Mouse (Mus musculus) forebrain, postnatal 0 days (tissue): ENCODE data around the gene Sgcb. TPM values are rescaled to one million over a fixed set of nuclear protein-coding genes. Genes with fewer than 3 reads are reported as not detected.

Experiments used
- ATAC-seq: fragments of 200-750 bp; cut with Nextera tagmentation; 2 replicates; pipeline ENCODE4 v1.8.0; 2017; ENCODE audit warnings: mild to moderate bottlenecking, moderate library complexity
- DNase-seq: peaks from one replicate; pipeline ENCODE4 v3.0.0-alpha.2; 2015
- H3K27ac ChIP-seq: fragments of 300-500 bp; sonication (generic); 2 replicates; pipeline ENCODE4 v1.5.1; 2014; ENCODE audit warnings: low read depth, mild to moderate bottlenecking, antibody characterized with exemption, low read length, moderate library complexity, mixed read lengths
- H3K27me3 ChIP-seq: fragments of 300-500 bp; sonication (generic); 2 replicates; pipeline ENCODE4 v1.6.1; 2014; ENCODE audit warnings: mild to moderate bottlenecking, low read length, mixed read lengths; ENCODE audit not compliant: insufficient read depth
- H3K36me3 ChIP-seq: fragments of 300-500 bp; sonication (generic); 2 replicates; pipeline ENCODE4 v1.6.1; 2014; ENCODE audit warnings: mild to moderate bottlenecking, moderate library complexity; ENCODE audit not compliant: insufficient read depth
- H3K4me1 ChIP-seq: fragments of 300-500 bp; sonication (generic); 2 replicates; pipeline ENCODE4 v1.6.1; 2014; ENCODE audit warnings: antibody characterized with exemption; ENCODE audit not compliant: insufficient read depth
- H3K4me2 ChIP-seq: fragments of 300-500 bp; sonication (generic); 2 replicates; pipeline ENCODE4 v1.6.1; 2014; ENCODE audit warnings: low read depth, mild to moderate bottlenecking, moderate library complexity
- H3K4me3 ChIP-seq: fragments of 300-500 bp; sonication (generic); 2 replicates; pipeline ENCODE4 v1.5.1; 2014; ENCODE audit warnings: low read depth, low read length, mixed read lengths
- H3K9ac ChIP-seq: fragments of 300-500 bp; sonication (generic); 2 replicates; pipeline ENCODE4 v1.6.1; 2014; ENCODE audit warnings: mild to moderate bottlenecking
- H3K9me3 ChIP-seq: fragments of 300-500 bp; sonication (generic); 2 replicates; pipeline ENCODE4 v1.6.1; 2016; ENCODE audit warnings: low read length
- CTCF ChIP-seq: sonication (generic); IDR thresholded peaks from 2 replicates; pipeline ENCODE4 v1.5.1; 2016; ENCODE audit warnings: antibody characterized with exemption, control low read depth, low read depth
- WGBS: fragments of 180-500 bp; shearing (Covaris S2); extraction: QIAGEN DNeasy Blood & Tissue Kit; methylation state at CpG from one replicate; pipeline ENCODE4 v1.1.7; 2014; 5-methylcytosine and 5-hydroxymethylcytosine counted together
- polyA plus RNA-seq: library from polyadenylated mRNA; unstranded; fragments of >200 nt; fragmentation: Nextera tagmentation; extraction: Ambion mirVana; gene quantifications from 2 replicates; pipeline ENCODE4 v1.2.1, GENCODE M21; 2015
- total RNA-seq: library from RNA; depleted of rRNA; stranded (reverse); fragments of >200 nt; gene quantifications from 2 replicates; pipeline ENCODE4 v1.2.3, GENCODE M21; 2014

Gene Sgcb
- total and polyA plus RNA-seq, 2 experiments from 2014 or later: 17.1 to 37.8 TPM

GRCm38 (mm10) chr5:73686149-73686548, 38.6 kb upstream of the Sgcb start:
- DNase-seq (peak; percentile 77), ATAC-seq (peak; percentile 60)
- Histone ChIP-seq H3K27me3 (no peaks in the 10 kb centered on the region), H3K9ac (no peak overlapping the region), H3K4me2 (no peak overlapping the region), H3K9me3 (no peaks in the 10 kb centered on the region), H3K4me1 (no peaks in the 10 kb centered on the region), H3K36me3 (no peaks in the 10 kb centered on the region), H3K4me3 (no peak overlapping the region), H3K27ac (no peak overlapping the region)
- 18% methylated on average over 4 of the region's 4 CpGs for WGBS
- peak; percentile 78 for TF ChIP-seq CTCF

DNA sequence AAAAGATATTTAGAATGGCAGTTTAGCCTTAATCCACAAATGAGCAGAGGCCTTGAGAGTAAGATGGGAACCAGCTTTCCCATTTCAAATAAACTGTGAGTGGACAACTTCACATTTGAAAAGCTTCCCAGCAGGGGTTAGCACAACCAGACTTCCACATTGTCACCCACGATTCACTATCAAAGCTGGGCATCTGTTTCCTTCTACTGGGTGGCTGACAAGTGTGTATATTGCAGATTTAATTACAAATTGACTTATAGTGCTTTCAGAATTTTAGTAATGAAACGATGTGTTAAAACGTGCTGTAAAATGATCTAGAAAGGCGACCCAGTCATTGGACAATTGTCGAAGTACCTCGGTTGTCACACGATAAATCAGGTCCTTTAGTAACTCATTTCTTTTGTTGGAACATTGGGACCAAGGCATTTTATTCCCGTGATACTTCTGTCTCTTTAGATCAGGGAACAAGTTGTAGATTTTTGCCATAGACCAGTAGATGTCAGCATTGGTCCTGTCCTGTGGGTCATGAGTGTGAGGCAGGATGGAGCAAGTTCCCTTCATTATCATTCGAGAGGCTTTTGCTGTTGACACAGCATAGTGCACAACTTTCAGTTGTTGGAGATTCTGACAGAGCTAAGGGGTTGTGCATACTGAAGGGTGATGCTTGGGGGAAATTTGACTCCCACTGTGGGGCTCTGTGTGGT, 36.3 kb upstream of the Sgcb start:
- Histone ChIP-seq H3K27ac (no peak overlapping the region), H3K27me3 (no peaks in the 10 kb centered on the region), H3K9ac (no peak overlapping the region), H3K4me2 (no peak overlapping the region), H3K9me3 (no peaks in the 10 kb centered on the region), H3K36me3 (no peaks in the 10 kb centered on the region), H3K4me1 (no peaks in the 10 kb centered on the region), H3K4me3 (no peak overlapping the region)
- ATAC-seq (no peak), DNase-seq (no peak)
- TF ChIP-seq CTCF: peak; percentile 42
- 56% methylated on average over 9 of the region's 9 CpGs for WGBS

DNA sequence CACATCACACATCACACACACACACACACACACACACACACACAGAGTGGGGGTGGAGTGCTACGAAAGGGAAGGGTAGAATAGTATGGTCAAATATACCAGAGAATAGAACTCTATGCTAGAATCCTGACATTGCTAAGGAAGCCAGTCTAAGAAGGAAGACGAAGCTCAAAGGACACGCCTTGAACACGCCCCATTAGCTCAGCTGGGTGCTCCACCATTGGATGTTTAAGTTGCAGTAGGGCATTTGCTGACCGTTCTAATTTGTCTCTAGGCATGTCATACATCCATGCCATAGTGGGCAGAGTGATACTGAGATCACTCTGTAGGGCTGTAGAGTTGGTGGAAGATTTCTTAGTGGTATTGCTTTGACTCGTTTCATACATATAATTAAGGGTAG, 35.6 kb upstream of the Sgcb start:
- DNase-seq (no peak), ATAC-seq (no peak)
- WGBS: 85% methylated on average over 6 of the region's 6 CpGs
- Histone ChIP-seq H3K27me3 (no peaks in the 10 kb centered on the region), H3K36me3 (no peaks in the 10 kb centered on the region), H3K9me3 (no peaks in the 10 kb centered on the region), H3K27ac (no peak overlapping the region), H3K4me2 (no peak overlapping the region), H3K9ac (no peak overlapping the region), H3K4me3 (no peak overlapping the region), H3K4me1 (no peaks in the 10 kb centered on the region)
- TF ChIP-seq CTCF: no peak

DNA sequence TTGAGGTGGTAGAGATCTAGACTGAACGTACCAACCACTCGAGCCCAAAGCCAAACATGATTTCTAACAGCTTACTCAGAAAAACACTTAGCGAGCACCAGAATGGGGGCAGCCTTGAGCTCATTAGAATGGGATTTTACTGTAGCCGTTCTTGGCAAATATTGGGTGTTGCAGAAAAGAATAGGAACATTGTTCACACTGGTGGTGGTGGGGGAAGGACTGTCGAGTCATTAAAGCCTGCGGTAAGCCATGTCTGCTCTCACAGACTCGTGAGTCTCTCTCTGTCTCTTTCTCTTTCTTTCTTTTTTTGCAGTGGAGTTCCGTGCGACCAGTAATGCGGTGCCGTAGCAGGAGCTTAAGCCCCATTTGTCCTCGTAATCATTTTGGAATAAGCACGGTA, 29.0 kb upstream of the Sgcb start:
- DNase-seq: peak; percentile 21
- 0 out of 2 replicates have a peak, but pooled peaks have one; percentile 2 for TF ChIP-seq CTCF
- Histone ChIP-seq H3K27ac (no peak overlapping the region), H3K4me2 (peak overlapping the region; percentile 25), H3K27me3 (no peaks in the 10 kb centered on the region), H3K9me3 (no peaks in the 10 kb centered on the region), H3K4me1 (no peaks in the 10 kb centered on the region), H3K36me3 (no peaks in the 10 kb centered on the region), H3K4me3 (no peak overlapping the region), H3K9ac (no peak overlapping the region)
- 20% methylated on average over 13 of the region's 13 CpGs for WGBS
- peak; percentile 54 for ATAC-seq

- no peak overlapping the region for H3K9ac ChIP-seq
- no peaks in the 10 kb centered on the region for H3K4me1 ChIP-seq
- no peaks in the 10 kb centered on the region for H3K36me3 ChIP-seq
- no peaks in the 10 kb centered on the region for H3K27me3 ChIP-seq
- 57% methylated on average over 3 of the region's 3 CpGs for WGBS
- DNase-seq (peak; percentile 23), ATAC-seq (peak; percentile 60)
- H3K9me3 ChIP-seq: no peaks in the 10 kb centered on the region
- no peak overlapping the region for H3K4me3 ChIP-seq
- TF ChIP-seq CTCF: no peak
- H3K27ac ChIP-seq: no peak overlapping the region
- no peak overlapping the region for H3K4me2 ChIP-seq
Observed at GRCm38 (mm10) chr5:73675604-73676003, 28.0 kb upstream of the Sgcb start.

- 56% methylated on average over 26 of the region's 26 CpGs for WGBS
- DNase-seq: no peak
- no peak overlapping the region for H3K9ac ChIP-seq
Observed at GRCm38 (mm10) chr5:73669386-73669785, 21.8 kb upstream of the Sgcb start.

GRCm38 (mm10) chr5:73667877-73668276, 20.3 kb upstream of the Sgcb start:
- no peak overlapping the region for H3K27ac ChIP-seq
- no peak overlapping the region for H3K9ac ChIP-seq
- WGBS: 87% methylated on average over 2 of the region's 2 CpGs
- H3K36me3 ChIP-seq: no peaks in the 10 kb centered on the region
- no peaks in the 10 kb centered on the region for H3K9me3 ChIP-seq
- no peaks in the 10 kb centered on the region for H3K27me3 ChIP-seq
- DNase-seq: no peak
- no peak overlapping the region for H3K4me3 ChIP-seq
- no peak overlapping the region for H3K4me2 ChIP-seq
- no peak for TF ChIP-seq CTCF
- no peaks in the 10 kb centered on the region for H3K4me1 ChIP-seq
- ATAC-seq: no peak

More at GRCm38 (mm10) chr5:73669386-73669785, 21.8 kb upstream of the Sgcb start:
- Histone ChIP-seq H3K27me3 (no peaks in the 10 kb centered on the region), H3K4me3 (no peak overlapping the region), H3K4me2 (no peak overlapping the region), H3K36me3 (no peaks in the 10 kb centered on the region), H3K9me3 (no peaks in the 10 kb centered on the region), H3K4me1 (no peaks in the 10 kb centered on the region), H3K27ac (no peak overlapping the region)
- no peak for TF ChIP-seq CTCF
- ATAC-seq: no peak
